Mouse (Mus musculus) intestine, embryonic 16.5 days (tissue): ENCODE data around the gene Ppp1r18. TPM values are rescaled to one million over a fixed set of nuclear protein-coding genes. Genes with fewer than 3 reads are reported as not detected.
"Not testable (repeated sequence)": the region's sequence is repeated elsewhere in the genome, so short reads cannot be mapped to it uniquely, and the experiment has no call there.

Experiments used
- ATAC-seq: fragments of 200-750 bp; cut with Nextera tagmentation; 2 replicates; pipeline ENCODE4 v1.8.0; 2017; ENCODE audit warnings: moderate TSS enrichment, moderate library complexity
- H3K27ac ChIP-seq: fragments of 300-500 bp; sonication (generic); 2 replicates; pipeline ENCODE4 v1.5.1; 2014; ENCODE audit warnings: mild to moderate bottlenecking, low read length
- H3K27me3 ChIP-seq: fragments of 300-500 bp; sonication (generic); replicated peaks from 2 replicates; pipeline ENCODE4 v1.6.1; 2014; ENCODE audit warnings: low read length, control low read depth, mixed read lengths; ENCODE audit not compliant: control insufficient read depth, insufficient read depth
- H3K36me3 ChIP-seq: fragments of 300-500 bp; sonication (generic); 2 replicates; pipeline ENCODE4 v1.6.1; 2014; ENCODE audit warnings: low read length, control low read depth; ENCODE audit not compliant: control insufficient read depth, insufficient read depth
- H3K4me1 ChIP-seq: fragments of 300-500 bp; sonication (generic); 2 replicates; pipeline ENCODE4 v1.6.1; 2014; ENCODE audit warnings: low read length, control low read depth, mixed read lengths; ENCODE audit not compliant: control insufficient read depth, insufficient read depth
- H3K4me2 ChIP-seq: fragments of 300-500 bp; sonication (generic); 2 replicates; pipeline ENCODE4 v1.6.1; 2014; ENCODE audit warnings: low read depth, low read length, control low read depth
- H3K4me3 ChIP-seq: fragments of 300-500 bp; sonication (generic); 2 replicates; pipeline ENCODE4 v1.5.1; 2014; ENCODE audit warnings: mild to moderate bottlenecking, low read length
- H3K9ac ChIP-seq: fragments of 300-500 bp; sonication (generic); 2 replicates; pipeline ENCODE4 v1.6.1; 2014; ENCODE audit warnings: low read depth, low read length
- H3K9me3 ChIP-seq: fragments of 300-500 bp; sonication (generic); 2 replicates; pipeline ENCODE4 v1.6.1; 2016; ENCODE audit warnings: low read length, control low read depth; ENCODE audit not compliant: control insufficient read depth
- WGBS: fragments of 180-500 bp; shearing (Covaris S2); extraction: QIAGEN DNeasy Blood & Tissue Kit; methylation state at CpG from one replicate; pipeline ENCODE4 v1.1.7; 2014; 5-methylcytosine and 5-hydroxymethylcytosine counted together
- polyA plus RNA-seq: library from polyadenylated mRNA; unstranded; fragments of >200 nt; fragmentation: Nextera tagmentation; extraction: Ambion mirVana; gene quantifications from 2 replicates; pipeline ENCODE4 v1.2.1, GENCODE M21; 2015

The Ppp1r18 gene
- polyA plus RNA-seq, 1 experiment from 2014 or later = 19.4 TPM

DNA sequence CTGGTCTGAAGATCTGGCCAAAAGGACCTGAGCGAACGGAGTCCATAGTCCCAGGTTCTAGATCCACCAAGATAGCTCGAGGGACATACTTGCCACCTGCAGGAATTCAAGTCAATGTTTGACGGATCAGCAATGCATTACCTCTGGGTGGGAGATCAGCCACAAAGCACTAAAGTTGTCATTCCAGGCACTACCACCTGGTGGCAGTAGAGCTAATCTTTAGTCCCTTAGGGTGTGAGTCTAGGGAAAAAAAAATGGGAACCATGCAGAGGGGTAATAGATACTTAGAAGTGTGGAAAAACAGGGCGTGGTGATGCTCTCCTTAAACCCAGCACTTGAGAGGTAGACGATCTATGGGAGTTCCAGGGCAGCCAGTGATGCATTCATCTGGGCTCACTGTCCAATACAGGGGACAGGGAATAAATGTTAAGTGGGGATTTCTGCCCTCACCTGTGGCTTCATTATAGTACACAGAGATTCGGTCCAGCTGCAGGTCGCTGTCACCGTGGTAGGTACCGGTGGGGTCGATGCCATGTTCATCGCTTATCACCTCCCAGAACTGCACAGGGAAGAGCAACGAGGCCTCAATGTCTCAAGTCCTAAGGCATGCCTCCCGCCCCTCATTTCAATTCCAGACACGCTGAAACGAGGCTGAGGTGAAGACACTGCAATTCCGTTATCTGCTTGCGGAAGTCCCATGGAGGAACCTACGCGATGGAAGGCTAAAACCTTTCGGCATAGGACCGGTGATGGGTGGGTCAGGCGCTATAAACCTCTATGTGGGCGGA is 29.0 kb upstream of the Ppp1r18 start:
- peak overlapping the region; percentile 68 for H3K4me3 ChIP-seq
- WGBS = 4% methylated on average over 24 of the region's 24 CpGs
- peaks cover 32% of the 10 kb centered on the region for H3K4me1 ChIP-seq
- peak overlapping the region; percentile 94 for H3K27ac ChIP-seq
- no peaks in the 10 kb centered on the region for H3K9me3 ChIP-seq
- peak overlapping the region; percentile 87 for H3K4me2 ChIP-seq
- no peaks in the 10 kb centered on the region for H3K27me3 ChIP-seq
- 0 out of 2 replicates have a peak, but pooled peaks have one; percentile 1 for ATAC-seq
- H3K9ac ChIP-seq = peak overlapping the region; percentile 81
- peaks cover 37% of the 10 kb centered on the region for H3K36me3 ChIP-seq

DNA sequence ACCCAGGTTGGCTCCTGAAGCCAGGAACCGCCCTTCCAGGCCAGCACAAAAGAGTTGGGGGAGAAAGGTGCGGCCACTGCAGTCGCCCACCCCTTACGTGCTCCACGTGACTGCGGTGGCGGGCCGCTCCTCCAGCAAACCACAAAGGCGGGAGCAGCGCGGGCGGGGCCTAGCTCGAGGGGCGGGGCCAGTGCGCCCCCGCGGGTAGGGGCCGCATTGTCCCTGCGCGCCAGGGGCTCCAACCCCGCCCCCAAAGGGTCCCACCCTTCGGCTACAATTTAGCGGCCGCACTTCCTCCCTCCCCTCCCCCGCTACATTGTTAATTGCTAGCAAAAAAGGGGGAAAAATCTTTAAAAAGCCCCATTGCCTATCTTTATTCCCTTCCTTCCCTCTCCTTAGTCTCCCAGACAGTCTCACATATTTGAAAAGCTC is 28.4 kb upstream of the Ppp1r18 start:
- ATAC-seq = peak; percentile 27
- H3K9ac ChIP-seq = peak overlapping the region; percentile 81

DNA sequence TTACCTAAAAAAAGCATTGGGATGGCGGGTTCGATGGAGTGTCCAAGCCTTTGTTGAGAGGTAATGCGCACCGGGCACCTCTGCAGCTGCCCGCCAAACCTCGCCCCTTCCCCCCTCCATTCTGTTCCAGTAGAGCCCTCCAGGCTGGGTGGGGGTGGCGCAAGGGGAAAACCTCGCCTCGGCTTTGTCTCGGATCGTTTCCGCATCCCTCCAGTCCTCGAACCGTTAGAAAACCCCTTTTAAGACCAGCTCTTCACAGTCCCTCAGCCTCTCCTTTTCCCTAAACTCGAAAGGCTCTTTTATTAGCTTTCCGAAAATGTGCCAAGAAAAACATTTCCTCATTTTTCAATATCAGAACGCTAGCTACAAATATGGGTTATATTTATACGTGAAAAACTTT is 27.9 kb upstream of the Ppp1r18 start:
- no peaks in the 10 kb centered on the region for H3K9me3 ChIP-seq
- H3K27ac ChIP-seq = peak overlapping the region; percentile 94
- H3K9ac ChIP-seq = peak overlapping the region; percentile 81
- peak overlapping the region; percentile 68 for H3K4me3 ChIP-seq
- no peaks in the 10 kb centered on the region for H3K27me3 ChIP-seq
- WGBS = under 1% methylated on average over 18 of the region's 18 CpGs
- peaks cover 37% of the 10 kb centered on the region for H3K36me3 ChIP-seq
- peaks cover 32% of the 10 kb centered on the region for H3K4me1 ChIP-seq
- peak overlapping the region; percentile 87 for H3K4me2 ChIP-seq
- ATAC-seq = no peak

More for the DNA sequence above, 28.4 kb upstream of the Ppp1r18 start:
- H3K4me2 ChIP-seq = peak overlapping the region; percentile 87
- peak overlapping the region; percentile 68 for H3K4me3 ChIP-seq
- peaks cover 32% of the 10 kb centered on the region for H3K4me1 ChIP-seq
- no peaks in the 10 kb centered on the region for H3K9me3 ChIP-seq
- no peaks in the 10 kb centered on the region for H3K27me3 ChIP-seq
- H3K36me3 ChIP-seq = peaks cover 37% of the 10 kb centered on the region
- WGBS = 1% methylated on average over 25 of the region's 25 CpGs
- H3K27ac ChIP-seq = peak overlapping the region; percentile 94

DNA sequence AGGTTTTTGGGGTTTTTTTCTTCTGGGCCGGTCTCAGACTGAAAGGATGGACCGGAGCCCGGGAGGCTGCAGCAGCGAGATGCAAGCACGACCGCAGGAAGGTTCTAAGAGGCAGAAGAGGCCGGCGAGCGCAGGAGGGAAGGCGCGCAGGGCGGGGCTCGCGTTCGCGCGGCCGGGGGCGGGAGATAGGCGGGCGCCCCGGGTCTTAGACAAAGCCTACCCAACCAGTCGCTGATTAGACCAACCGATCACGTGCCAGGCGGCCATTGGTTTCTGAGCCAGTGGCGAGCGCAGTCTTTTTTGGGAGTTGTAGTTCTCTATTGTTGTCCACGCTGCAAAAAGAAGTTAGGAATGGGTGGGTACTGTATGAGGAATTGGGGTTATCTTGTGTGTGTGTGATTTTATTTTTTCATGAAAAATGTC is 27.3 kb upstream of the Ppp1r18 start, which contains the start of gene Tubb5:
Tubb5 (minus strand) TSS at position 185 of the 423 bp plus-strand sequence.
- Histone ChIP-seq H3K27me3 (no peaks in the 10 kb centered on the region), H3K9me3 (no peaks in the 10 kb centered on the region), H3K27ac (peak within 1 kb of the TSS; percentile 94), H3K4me1 (peaks cover 31% of the 10 kb centered on the region), H3K9ac (peak within 1 kb of the TSS; percentile 81), H3K4me3 (peak within 1 kb of the TSS; percentile 68), H3K36me3 (peaks cover 33% of the 10 kb centered on the region), H3K4me2 (peak within 1 kb of the TSS; percentile 87)
- ATAC-seq = peak; percentile 73
- under 1% methylated on average over 29 of the region's 29 CpGs for WGBS

DNA sequence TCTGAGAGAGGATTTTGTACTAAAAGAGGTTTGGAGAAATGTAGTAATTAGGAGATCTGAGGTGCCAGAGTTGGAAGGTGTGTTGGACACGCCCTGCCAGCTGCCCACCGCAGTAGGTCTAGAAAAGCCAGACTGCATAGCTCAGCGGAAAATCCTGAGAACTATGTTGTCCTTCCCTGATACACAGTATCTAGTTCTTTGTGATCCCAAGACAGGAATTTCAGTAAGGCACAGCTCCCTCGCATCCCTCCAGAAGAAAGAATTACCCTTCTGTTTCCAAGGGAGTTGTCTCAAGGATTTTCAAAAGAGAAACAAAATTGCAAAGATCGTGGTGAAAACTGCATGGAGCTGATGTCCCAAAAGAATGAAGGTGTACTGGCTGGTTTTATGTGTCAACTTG is 26.8 kb upstream of the Ppp1r18 start:
- 0 out of 2 replicates have a peak, but pooled peaks have one; percentile 14 for ATAC-seq
- H3K9ac ChIP-seq = peak overlapping the region; percentile 62
- peak overlapping the region; percentile 68 for H3K4me3 ChIP-seq
- peaks cover 29% of the 10 kb centered on the region for H3K36me3 ChIP-seq
- H3K27ac ChIP-seq = peak overlapping the region; percentile 79
- H3K27me3 ChIP-seq = no peaks in the 10 kb centered on the region
- peak overlapping the region; percentile 59 for H3K4me2 ChIP-seq
- H3K9me3 ChIP-seq = no peaks in the 10 kb centered on the region
- WGBS = 2% methylated on average over 5 of the region's 5 CpGs
- peaks cover 29% of the 10 kb centered on the region for H3K4me1 ChIP-seq

DNA sequence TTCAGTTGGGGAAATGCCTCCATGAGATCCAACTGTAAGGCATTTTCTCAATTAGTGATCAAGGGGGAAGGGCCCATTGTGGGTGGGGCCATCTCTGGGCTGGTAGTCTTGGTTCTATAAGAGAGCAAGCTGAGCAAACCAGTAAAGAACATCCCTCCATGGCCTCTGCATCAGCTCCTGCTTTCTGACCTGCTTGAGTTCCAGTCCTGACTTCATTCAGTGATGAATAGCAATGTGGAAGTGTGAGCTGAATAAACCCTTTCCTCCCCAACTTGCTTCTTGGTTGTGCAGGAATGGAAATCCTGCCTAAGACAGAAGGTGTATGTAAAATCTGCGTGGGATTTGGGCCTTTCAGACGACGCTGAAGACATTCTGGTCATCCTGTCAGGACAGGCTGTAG is 26.4 kb upstream of the Ppp1r18 start:
- Histone ChIP-seq H3K27ac (peak overlapping the region; percentile 79), H3K36me3 (peaks cover 24% of the 10 kb centered on the region), H3K4me3 (peak overlapping the region; percentile 68), H3K4me2 (peak overlapping the region; percentile 59), H3K4me1 (peaks cover 24% of the 10 kb centered on the region), H3K9ac (0 out of 2 replicates have a peak overlapping the region, but pooled peaks have one; percentile 7)
- H3K27me3 ChIP-seq, H3K9me3 ChIP-seq, ATAC-seq: not testable (repeated sequence)
- WGBS = 49% methylated on average over 3 of the region's 3 CpGs

DNA sequence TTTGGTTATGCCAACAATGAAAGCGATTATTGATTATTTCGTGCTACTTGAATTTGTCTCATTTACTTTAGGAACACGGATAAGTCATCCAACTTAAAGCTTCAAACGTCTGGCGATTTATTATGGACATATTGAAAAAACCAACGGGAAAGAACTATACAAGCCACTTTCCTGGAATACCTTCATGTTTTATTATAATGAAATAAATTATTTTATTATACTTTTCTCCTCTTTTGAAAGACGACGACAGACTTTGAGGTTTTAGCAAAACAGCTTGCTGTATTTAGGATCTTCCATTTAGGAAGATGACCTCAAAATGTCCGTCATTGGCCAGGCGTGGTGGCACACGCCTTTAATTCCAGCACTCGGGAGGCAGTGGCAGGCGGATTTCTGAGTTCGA is 24.8 kb upstream of the Ppp1r18 start:
- 48% methylated on average over 14 of the region's 14 CpGs for WGBS
- Histone ChIP-seq H3K27ac (no peak overlapping the region), H3K36me3 (peaks cover 13% of the 10 kb centered on the region), H3K9ac (peak overlapping the region; percentile 61), H3K4me2 (peak overlapping the region; percentile 45), H3K4me1 (peaks cover 10% of the 10 kb centered on the region), H3K4me3 (peak overlapping the region; percentile 46), H3K9me3 (no peaks in the 10 kb centered on the region), H3K27me3 (no peaks in the 10 kb centered on the region)
- ATAC-seq = no peak

DNA sequence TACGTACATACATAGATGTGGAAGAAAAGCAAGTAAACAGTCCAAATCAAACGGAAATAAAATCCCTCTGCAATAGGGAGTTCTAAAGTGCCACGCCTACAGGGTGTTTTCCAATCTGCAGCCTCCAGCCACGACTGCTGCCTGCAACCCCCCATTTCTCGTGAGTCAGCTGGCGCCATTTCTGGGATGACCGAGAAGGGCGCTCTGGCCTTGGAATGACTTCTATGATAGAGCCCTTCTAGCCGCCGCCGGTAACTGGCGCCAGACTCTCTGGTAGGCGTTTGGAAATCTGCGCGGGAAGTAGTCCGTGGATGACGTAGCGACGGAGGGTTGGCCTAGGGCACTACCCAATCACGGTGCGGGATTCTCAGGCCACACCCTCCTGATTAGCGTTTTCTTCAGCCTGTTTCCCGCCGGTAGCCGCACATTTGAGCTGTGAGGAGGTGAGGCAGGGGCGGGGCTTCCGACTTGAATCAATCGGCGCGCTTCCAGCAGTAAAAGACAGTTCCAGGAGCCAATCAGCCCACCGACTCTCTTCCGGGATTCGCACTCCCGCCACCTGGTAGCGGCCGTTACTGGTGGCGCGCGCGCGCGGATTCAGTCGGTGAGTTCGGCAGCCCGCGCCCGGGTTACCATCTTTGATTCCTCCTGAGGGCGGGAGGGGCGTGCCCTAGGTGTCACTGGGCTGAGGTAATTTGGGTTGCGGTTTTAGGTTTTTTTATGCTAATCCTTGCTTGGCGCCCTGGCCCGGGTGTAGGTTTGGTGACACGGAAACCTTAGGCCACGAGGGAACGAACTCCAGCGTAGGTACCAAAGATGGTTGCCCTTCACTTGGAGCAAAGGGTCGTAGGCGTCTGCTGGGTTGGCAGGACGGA is 24.1 kb upstream of the Ppp1r18 start, which contains the start of gene Mdc1:
Mdc1 (plus strand) TSS at position 440 of the 875 bp plus-strand sequence.
- Histone ChIP-seq H3K36me3 (peaks cover 7% of the 10 kb centered on the region; the same call in 1 of the 2 replicates), H3K4me1 (peaks cover 3% of the 10 kb centered on the region), H3K9ac (peak within 1 kb of the TSS; percentile 74), H3K27ac (peak within 1 kb of the TSS; percentile 87), H3K9me3 (no peaks in the 10 kb centered on the region), H3K4me2 (peak within 1 kb of the TSS; percentile 69), H3K27me3 (no peaks in the 10 kb centered on the region), H3K4me3 (peak within 1 kb of the TSS; percentile 68)
- WGBS = under 1% methylated on average over 59 of the region's 59 CpGs
- peak; percentile 90 for ATAC-seq

DNA sequence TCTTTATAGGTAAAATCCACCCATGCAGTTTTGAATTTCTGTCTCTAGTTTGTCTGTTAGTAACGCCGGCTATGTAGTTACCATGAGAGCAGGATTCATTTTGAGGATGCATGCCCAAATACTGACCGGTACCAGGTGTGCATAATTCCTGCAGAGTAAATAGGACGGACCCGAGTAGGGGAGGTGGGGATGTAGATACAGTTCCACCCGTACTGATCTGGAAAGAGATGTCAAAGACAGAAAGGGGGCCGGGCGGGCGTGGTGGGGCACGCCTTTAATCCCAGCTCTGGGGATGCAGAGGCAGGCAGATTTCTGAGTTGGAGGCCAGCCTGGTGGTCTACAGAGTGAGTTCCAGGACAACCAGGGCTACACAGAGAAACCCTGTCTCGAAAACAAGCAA is 23.4 kb upstream of the Ppp1r18 start:
- Histone ChIP-seq H3K27me3 (no peaks in the 10 kb centered on the region), H3K4me3 (peak overlapping the region; percentile 68), H3K4me1 (peaks cover 3% of the 10 kb centered on the region), H3K9me3 (no peaks in the 10 kb centered on the region), H3K36me3 (peaks cover 3% of the 10 kb centered on the region), H3K4me2 (peak overlapping the region; percentile 69), H3K27ac (peak overlapping the region; percentile 87), H3K9ac (peak overlapping the region; percentile 74)
- 15% methylated on average over 11 of the region's 11 CpGs for WGBS
- no peak for ATAC-seq
